Mouse (Mus musculus) adrenal gland, postnatal 10 days (tissue): ENCODE measurements around the gene Hist1h2bb. TPM values are rescaled to one million over a fixed set of nuclear protein-coding genes. Genes with fewer than 3 reads are reported as not detected.

Experiments
- DNase-seq: peaks from one replicate; pipeline ENCODE4 v3.0.0; 2021; ENCODE audit warnings: mixed read lengths
- total RNA-seq, 2 experiments: library from RNA; stranded (reverse); gene quantifications; 2 replicates each; pipeline ENCODE4 v1.2.3; 2021

The Hist1h2bb gene
- total RNA-seq, 2 experiments from 2014 or later: 173 to 206 TPM

DNA sequence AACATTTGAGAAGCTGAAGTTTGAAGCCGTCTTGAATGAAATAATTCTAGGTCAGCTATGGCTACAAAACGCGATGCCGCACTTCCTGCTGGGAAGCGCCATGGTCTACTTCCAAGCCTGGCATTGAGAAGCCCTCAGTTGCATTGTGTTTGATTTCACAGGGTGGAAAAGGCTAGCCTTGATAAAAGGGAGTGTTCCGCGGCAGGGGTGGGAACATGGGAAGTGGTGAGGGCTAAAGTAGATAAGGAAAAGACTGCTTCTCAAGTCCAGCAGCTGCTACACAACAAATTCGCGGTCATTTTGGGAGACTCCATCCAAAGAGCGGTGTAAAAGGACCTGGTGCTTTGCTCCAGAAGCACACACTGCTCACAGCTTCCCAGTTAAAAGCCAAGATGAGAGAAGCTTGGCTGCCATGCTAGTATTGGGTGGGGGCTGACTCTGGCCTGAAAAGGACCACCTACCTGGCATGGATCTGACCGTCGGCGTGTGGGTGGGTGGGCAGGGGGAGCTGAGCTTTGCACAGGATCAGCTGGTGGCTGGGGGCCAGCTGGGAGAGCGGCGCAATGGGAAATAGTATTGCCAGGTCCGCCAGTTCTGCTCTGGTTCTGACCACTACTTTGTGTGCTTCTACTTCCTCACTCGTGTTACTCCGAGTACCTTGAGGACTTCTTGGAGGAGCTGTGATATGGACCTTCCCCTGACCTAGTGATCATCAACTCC, 17.9 kb upstream of the Hist1h2bb start:
- DNase-seq: no peak

- DNase-seq: no peak
Measured at GRCm38 (mm10) chr13:23729192-23729525, 17.4 kb upstream of the Hist1h2bb start.

DNA sequence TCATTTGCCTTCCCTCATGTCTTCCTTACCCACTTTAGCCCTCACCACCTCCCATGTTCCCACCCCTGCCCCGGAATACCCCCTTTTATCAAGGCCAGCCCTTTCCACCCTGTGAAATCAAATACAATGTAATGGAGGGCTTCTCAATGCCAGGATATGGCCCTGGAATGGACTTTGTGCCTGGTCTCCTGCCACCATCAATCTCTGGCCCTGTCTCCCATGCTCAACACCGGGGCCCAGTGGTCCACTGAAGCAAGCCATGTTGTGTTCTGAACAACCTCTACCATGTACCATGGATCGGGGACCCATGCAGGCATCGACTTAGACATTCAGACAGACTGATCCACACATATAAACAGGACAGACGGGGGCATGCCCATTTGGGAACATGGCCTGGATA, 16.8 kb upstream of the Hist1h2bb start:
- no peak for DNase-seq

GRCm38 (mm10) chr13:23730479-23730878, 16.1 kb upstream of the Hist1h2bb start:
- peak; percentile 52 for DNase-seq

DNA sequence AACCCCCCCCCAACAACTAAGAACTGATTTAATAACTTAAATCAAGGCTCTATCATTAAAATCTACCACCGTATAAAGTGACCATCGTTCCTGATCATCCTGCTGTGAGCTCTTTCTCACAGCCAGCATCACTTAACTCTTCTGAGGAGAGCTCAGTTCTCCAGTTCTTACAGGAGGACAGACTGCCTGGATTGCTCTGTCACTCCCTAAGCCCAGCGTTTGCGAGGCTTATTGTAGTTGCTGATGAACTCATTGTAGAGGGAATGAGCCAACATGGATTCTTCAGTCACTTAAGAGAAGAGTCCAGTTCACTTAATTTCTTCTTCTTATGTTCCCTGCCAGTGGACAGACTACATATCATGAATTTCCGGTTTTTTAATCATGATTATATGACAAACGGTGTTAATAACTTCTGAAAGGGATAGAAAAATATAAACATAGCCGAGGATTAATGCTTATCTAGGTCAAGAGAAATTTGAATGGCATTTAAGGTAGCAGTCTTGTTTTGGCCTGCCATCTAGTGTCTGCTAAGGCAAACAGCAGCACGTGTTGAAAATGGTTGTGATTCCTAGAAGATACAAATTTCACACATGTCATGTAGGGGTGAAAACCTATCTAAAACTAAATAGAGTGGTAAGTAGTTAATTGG, 14.3 kb upstream of the Hist1h2bb start:
- no peak for DNase-seq

GRCm38 (mm10) chr13:23737091-23737490, 9.4 kb upstream of the Hist1h2bb start:
- DNase-seq: no peak

DNA sequence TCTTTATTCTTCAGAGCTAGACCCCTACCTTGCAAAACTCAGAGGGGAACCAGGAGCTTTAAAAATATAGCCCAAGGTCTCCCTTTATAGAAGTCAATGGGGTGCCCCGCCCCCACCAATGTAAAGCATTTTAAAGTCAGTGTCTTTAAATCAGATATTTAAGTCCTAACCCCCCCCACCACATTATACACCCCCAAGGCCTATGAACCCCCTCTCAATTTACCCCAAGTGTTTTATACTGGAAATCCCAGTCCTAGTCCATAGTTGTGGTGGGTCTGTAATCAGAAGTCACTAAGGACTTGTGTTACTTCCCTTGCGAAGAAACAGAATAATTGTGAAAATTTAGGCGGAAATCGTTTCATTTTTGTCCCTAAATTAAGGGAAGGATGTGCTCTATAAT, 8.5 kb upstream of the Hist1h2bb start:
- no peak for DNase-seq

DNA sequence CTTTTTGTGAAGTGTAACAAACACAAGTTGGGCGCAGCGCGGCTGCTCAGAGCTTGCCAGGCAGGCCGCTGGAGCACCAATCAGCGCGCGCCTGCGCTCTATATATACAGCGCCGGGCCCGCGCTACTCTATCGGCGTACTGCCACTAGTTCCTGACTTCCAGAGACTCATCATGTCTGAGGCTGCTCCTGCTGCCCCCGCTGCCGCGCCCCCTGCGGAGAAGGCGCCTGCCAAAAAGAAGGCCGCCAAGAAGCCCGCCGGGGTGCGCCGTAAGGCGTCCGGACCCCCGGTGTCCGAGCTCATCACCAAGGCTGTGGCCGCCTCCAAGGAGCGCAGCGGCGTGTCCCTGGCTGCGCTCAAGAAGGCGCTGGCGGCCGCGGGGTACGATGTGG, 7.9 kb upstream of the Hist1h2bb start, which contains the start of gene Hist1h1c:
Gene Hist1h1c, plus strand, starts transcription at position 132 of the 392 bp plus-strand sequence.
- DNase-seq: peak; percentile 95

DNA sequence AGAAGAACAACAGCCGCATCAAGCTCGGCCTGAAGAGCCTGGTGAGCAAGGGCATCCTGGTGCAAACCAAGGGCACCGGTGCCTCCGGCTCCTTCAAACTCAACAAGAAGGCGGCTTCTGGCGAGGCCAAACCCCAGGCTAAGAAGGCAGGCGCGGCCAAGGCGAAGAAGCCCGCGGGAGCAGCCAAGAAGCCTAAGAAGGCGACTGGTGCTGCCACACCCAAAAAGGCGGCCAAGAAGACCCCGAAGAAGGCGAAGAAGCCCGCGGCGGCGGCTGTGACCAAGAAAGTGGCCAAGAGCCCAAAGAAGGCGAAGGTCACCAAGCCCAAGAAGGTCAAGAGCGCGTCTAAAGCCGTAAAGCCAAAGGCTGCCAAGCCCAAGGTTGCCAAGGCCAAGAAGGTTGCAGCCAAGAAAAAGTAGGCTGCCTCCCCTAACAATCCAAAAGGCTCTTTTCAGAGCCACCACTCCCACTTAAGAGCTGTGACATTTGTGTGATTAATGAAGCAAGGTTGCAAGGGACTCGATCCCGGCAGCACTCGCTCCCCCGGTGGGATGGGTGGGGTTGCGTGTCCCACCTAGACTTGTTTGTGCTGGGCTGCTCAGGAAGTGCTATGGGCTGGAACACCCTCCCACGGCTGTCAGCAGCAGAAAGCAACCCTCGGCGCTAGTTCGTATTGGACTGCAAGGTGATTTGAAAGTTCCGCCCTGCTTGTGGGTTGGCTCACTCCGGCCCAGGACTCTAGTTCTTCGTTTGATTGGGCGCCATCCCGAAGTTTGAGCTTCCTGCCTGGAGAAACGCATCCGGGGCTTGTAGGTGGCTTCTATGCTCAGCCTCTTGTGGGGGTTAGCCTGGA, 7.2 kb upstream of the Hist1h2bb start:
- peak; percentile 92 for DNase-seq

GRCm38 (mm10) chr13:23739922-23740252, 6.6 kb upstream of the Hist1h2bb start:
- no peak for DNase-seq

DNA sequence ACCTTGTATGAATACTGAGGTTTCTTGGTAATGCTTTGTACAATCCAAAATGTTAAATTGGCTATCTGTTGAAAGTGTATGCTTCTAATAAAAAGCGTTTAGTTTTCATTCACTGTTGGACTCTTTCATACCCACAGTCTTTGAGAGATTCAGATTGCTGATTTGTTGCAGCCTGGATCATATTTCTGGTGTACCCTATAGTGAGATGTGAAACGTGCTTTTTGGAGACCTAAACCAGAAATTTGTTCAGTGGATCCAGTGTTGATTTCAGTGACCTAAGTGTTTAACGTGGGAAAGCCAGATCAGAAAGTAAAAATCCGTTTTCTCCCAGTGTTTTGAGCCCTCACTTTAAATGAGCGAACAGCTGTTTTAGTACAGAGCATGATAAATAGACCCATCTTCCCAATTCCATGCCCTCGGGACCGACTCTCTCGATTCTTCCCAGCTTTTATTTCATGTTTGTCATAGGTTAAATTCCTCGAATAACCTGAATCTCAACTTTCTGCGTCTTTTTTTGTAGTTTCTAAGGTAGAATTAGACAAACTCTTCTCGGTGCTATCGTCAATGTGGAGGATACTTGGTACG, 6.2 kb upstream of the Hist1h2bb start:
- DNase-seq: no peak

DNA sequence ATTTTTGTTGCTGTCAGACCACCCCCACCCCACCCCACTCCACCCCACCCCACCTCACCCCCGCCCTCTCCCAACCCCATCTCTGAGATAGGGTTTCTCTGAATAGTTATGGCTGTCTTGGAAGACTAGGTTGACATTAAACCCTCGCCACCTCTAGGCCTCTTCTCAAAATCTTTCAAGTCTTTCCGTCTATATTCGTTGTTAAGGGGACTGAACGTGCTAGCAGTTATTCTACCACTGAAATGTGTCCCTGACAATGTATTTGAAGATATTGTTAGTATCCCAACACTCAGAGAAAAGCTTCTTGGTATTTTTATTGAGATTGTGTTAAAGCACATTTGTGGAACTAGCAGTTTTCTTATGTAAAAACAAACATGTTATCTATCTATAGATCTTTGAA, 5.6 kb upstream of the Hist1h2bb start:
- DNase-seq: no peak

GRCm38 (mm10) chr13:23742007-23742406, 4.5 kb upstream of the Hist1h2bb start:
- no peak for DNase-seq

GRCm38 (mm10) chr13:23743215-23743614, 3.3 kb upstream of the Hist1h2bb start:
- no peak for DNase-seq

DNA sequence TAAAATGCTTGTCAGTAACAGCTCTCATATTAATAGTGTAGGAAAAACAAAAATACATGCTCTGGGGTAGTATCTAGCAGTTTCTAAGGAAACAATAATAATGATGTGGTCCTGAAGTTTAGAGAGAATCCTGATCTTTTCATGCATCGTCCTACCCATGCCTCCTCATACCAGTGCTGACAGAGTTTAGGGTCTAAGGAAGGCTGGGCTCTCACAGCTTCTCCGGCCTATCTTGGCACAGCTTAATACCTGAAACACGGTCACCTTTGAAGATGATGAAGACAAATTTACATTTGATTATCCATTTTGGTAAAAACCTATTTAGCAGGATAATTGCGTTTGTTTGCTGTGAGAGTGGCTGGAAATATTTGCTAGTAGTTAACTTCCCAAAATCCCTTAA, 2.6 kb upstream of the Hist1h2bb start:
- DNase-seq: no peak

DNA sequence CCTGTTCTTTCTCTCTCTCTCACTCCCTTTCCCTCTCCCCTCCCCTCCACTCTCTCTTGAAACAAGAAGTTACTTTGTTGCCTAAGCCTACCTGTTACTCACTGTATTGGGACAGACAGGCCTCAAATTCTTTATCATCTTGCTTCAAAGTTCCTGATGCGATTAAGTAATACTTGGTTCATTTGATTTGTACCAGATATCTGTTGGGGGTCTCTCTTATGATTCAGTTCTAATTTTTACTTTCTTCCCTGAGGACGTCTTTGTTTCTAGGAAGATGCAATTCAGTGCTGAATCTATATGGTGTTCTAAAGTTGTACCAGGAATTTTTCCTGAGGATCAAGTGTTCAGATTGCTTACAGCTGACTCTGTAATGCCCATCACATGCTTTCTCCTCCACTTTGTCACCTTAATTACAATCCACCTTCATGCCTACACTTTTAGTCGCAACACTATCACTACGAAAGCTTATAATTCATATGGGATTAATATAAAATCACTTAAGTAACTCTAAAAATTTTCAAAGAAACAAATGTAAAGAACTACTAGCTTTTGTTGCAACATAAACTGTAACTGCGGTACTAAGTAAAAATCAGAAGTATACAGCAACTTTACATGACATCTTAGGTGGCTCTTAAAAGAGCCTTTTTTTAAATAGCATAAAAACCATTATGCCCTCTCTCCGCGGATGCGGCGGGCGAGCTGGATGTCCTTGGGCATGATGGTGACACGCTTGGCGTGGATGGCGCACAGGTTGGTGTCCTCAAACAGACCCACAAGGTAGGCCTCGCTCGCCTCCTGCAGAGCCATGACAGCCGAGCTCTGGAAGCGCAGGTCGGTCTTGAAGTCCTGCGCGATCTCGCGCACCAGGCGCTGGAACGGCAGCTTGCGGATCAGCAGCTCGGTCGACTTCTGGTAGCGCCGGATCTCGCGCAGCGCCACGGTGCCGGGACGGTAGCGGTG, 1.8 kb upstream of the Hist1h2bb start:
- DNase-seq: no peak

DNA sequence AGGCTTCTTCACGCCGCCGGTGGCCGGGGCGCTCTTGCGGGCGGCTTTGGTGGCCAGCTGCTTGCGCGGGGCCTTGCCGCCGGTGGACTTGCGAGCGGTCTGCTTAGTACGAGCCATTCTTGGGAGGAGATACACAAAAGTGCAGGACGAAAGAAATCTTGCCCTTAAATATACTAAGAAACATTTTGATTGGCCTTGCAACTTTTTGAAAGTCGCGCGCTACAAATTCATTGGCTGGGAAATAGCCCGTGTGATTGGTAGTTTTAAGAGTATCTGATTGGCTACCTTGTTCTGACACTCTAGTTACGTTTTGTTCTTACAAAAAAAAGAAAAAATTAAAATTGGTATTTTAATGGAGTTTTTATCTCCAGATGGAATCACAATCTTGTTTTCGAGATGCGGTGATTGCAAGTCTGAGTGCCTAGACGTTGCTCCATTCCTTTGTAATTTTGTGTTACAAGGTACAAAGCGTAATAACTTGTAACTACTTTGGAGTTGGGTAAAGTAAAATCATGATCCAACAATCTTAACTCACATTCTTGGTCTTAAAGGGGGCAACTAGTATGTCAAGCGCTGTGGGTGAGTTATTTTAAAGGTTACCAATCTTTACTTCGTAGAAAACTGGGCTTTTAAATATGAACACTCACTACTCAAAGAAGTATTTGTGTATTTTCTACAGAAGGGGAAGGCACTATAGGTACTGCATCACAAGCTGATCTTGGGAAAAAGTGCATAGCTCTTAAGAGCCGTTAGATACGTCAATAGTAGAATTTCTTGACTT, 963 bp upstream of the Hist1h2bb start, which contains the start of gene Hist1h3c:
Gene Hist1h3c, minus strand, starts transcription at position 222 of the 781 bp plus-strand sequence.
- DNase-seq: peak; percentile 86

GRCm38 (mm10) chr13:23747081-23747891, 752 bp downstream of the Hist1h2bb start:
- DNase-seq: no peak

DNA sequence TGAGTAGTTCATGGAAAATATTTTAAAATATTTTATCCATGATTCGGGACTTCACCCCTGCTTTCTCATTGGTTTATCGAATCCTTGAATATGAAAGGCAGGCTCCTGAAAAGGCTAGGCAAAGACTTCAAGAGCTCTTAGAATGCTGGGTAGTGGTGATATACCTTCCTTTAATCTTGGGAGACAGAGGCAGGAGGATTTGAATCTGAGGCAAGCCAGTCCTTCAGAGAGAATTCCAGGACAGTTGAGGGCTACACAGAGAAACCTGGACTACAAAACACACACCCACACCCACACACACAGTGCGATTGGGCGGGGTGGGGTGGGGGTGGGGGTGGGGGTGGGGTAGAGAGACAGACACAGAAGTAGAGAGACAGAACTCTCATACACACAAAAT, 1.4 kb downstream of the Hist1h2bb start:
- DNase-seq: no peak
